Mouse (Mus musculus) erythroblast, embryonic 14.5 days (primary cell): ENCODE data around the gene Cemip2. TPM values are rescaled to one million over a fixed set of nuclear protein-coding genes. Genes with fewer than 3 reads are reported as not detected.

Experiments
- H3K27me3 ChIP-seq: 2 replicates; pipeline ENCODE4 v1.6.1; 2012; ENCODE audit warnings: inconsistent platforms; ENCODE audit not compliant: control insufficient read depth
- H3K36me3 ChIP-seq: 2 replicates; pipeline ENCODE4 v1.6.1; 2012; ENCODE audit warnings: mild to moderate bottlenecking, inconsistent platforms; ENCODE audit not compliant: control insufficient read depth
- H3K4me1 ChIP-seq: 2 replicates; pipeline ENCODE4 v1.6.1; 2012; ENCODE audit warnings: inconsistent platforms; ENCODE audit not compliant: control insufficient read depth
- H3K4me3 ChIP-seq: replicated peaks from 2 replicates; pipeline ENCODE3; 2012; ENCODE audit warnings: moderate library complexity, mild to moderate bottlenecking, inconsistent platforms
- H3K9me3 ChIP-seq: 2 replicates; pipeline ENCODE4 v1.6.1; 2012; ENCODE audit warnings: low read length, inconsistent platforms, mixed read lengths; ENCODE audit not compliant: control insufficient read depth
- GATA1 ChIP-seq: IDR thresholded peaks from 2 replicates; pipeline ENCODE4 v1.6.1; 2012; ENCODE audit warnings: low read length, inconsistent platforms, mixed read lengths
- TAL1 ChIP-seq: IDR thresholded peaks from 3 replicates; pipeline ENCODE4 v1.6.1; 2012; ENCODE audit warnings: low read length, inconsistent platforms, mixed read lengths
- polyA plus RNA-seq: library from polyadenylated mRNA; stranded (reverse); fragments of >175 nt; gene quantifications from 2 replicates; pipeline ENCODE4 v1.2.3, GENCODE M21; 2012

The Cemip2 gene
- polyA plus RNA-seq, 1 experiment: 0.04 TPM

DNA sequence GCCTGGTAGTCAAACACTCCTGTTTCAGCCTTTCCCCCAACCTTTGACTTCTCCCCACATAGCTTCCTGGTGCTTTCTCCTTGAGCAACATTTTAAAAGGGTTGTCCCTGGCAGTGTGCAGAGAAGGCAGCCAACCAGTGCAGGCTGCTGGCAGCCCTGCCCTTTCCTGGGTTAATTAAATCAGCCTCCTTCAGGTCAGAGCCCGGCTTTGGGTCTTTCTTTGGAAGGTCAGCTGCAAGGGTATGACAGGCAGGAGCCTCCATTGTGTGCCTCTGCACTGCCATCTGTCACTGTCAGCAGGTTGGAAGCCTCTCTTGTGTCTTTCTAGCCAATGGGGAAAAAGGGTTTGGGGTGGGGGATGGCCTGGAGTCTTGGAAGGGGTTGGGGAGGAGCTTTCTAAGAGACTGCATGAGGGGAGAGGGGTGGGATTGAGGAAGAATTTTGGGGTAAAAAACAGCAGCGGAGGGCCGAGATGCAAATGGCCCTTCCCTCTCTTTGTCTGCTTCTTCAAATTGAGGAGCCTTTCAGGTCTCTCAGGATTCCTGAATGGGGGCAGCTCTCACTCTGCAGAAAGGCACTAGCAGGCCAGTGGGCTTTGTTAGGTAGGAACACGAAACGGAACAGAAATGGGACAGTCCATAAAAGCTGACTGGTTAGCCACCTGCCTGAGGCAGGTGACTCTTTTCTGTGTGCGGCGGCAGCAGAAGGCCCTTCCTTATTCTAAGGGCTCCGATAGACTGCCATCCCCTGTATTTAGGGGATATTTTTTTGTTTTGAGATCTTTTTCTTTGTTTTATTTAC is 6.4 kb downstream of the Cemip2 start:
- H3K4me3 ChIP-seq: no peak overlapping the region
- peaks cover 16% of the 10 kb centered on the region for H3K4me1 ChIP-seq
- H3K27me3 ChIP-seq: peaks cover 1% of the 10 kb centered on the region
- H3K9me3 ChIP-seq: no peaks in the 10 kb centered on the region
- no peak for TF ChIP-seq TAL1
- no peak for TF ChIP-seq GATA1
- H3K36me3 ChIP-seq: no peaks in the 10 kb centered on the region

DNA sequence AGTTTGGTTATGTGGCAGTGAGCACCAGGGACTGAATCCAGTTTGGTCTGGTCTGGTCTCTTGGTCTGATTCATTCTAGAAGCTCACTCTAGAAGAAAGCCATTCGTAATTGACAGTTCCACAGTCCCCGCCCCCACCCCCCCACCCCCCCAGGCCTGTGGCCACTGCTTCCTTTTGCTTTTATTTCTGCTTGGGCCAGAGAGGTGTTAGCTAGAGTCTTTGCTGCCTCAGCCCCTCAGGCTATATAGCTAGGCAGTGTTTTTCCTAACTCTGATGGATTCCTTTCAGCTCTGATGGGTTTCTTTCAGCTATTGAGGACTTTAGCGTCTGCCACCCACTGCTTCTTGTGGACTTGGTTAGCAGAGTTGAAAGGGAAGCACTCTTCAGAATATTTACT is 7.0 kb downstream of the Cemip2 start:
- peaks cover 18% of the 10 kb centered on the region for H3K4me1 ChIP-seq
- no peak overlapping the region for H3K4me3 ChIP-seq
- TF ChIP-seq TAL1: no peak
- TF ChIP-seq GATA1: no peak
- no peaks in the 10 kb centered on the region for H3K27me3 ChIP-seq
- no peaks in the 10 kb centered on the region for H3K9me3 ChIP-seq
- H3K36me3 ChIP-seq: no peaks in the 10 kb centered on the region

DNA sequence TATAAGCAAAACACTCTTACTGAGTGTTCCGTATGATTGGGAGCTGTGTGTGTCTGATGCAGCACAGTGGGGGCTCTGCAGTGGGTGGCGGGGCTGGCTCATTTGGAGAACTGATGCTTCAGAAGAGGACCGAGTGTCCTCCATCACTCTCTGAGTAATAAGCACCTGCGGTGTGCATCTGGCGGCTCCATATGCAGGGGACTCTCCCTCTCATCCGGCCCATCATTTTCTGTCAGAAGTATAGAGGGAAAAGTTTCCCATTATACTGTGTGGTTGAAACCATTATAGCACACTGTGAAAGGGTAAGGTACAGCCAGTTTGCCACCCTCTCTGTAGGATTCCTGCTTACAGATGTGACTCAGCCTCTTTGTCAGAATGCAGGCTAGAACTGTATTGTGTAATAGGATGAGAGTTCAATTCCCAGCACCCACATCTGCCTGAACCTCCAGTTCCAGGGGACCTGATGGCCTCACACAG is 8.9 kb downstream of the Cemip2 start:
- Histone ChIP-seq H3K4me3 (no peak overlapping the region), H3K36me3 (no peaks in the 10 kb centered on the region), H3K9me3 (no peaks in the 10 kb centered on the region), H3K4me1 (peaks cover 11% of the 10 kb centered on the region), H3K27me3 (no peaks in the 10 kb centered on the region)
- no peak for TF ChIP-seq GATA1
- TF ChIP-seq TAL1: no peak

DNA sequence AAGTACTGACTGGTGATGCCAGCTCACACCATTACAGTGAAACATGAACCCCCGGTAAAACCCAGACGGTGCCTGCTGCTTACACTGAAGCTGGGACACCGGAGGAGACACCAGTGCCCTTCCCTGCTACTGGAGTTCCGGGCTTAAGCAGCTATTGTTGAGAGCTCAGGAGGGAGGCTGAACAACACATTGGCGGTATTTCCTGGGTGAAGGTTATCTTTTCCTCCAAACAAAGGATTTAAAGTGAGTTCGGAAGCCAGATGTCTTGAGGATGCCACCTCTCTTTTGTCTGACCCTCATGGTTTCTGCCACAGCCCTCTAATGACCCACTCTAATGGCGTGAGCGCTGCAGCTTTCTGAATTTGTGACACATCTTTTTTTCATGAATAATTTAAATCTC is 10.9 kb downstream of the Cemip2 start:
- H3K27me3 ChIP-seq: no peaks in the 10 kb centered on the region
- H3K36me3 ChIP-seq: peaks cover 11% of the 10 kb centered on the region
- no peaks in the 10 kb centered on the region for H3K9me3 ChIP-seq
- H3K4me3 ChIP-seq: no peak overlapping the region
- TF ChIP-seq TAL1: no peak
- TF ChIP-seq GATA1: no peak
- peaks cover 11% of the 10 kb centered on the region for H3K4me1 ChIP-seq

DNA sequence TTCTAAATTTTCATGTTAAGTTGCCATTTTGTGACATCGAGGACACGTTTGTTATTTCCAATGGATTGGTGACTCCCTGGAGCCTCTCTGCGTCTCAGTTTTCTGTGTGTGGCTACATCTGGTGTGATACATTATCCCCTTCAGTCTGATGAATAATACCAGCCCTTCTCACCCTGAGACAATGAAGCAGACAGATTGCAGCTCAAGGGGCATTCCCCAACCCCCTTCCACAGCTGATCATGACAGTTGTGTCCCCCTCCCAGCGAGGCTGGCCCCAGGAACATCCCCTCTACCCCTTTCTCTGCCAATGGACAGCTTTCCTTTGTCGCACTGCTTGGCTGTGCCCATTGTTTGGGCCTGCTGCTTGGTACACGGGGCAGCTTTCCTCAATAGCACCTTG is 11.5 kb downstream of the Cemip2 start:
- Histone ChIP-seq H3K9me3 (no peaks in the 10 kb centered on the region), H3K4me3 (no peak overlapping the region), H3K27me3 (no peaks in the 10 kb centered on the region), H3K4me1 (peaks cover 8% of the 10 kb centered on the region; the same call in 1 of the 2 replicates), H3K36me3 (peaks cover 13% of the 10 kb centered on the region)
- TF ChIP-seq GATA1: no peak
- TF ChIP-seq TAL1: no peak

DNA sequence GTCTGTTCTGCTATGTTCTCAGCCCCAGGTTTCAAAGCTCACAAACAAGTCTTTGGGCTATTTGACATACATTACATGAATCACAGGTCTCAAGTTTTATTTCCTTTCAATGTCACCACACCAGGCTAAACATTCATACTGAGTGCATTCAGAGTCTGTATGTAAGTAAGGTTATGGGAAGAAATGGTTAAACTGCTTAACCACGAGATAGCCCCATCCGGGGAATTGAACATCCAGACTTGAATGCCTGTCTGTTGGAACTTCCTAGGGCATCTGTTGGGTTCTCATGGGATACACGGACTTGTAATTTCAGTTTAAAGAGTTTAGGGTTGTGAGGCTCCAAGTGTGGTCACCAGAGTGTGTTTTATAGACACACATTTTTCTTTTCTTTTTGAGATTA is 13.2 kb downstream of the Cemip2 start:
- Histone ChIP-seq H3K27me3 (no peaks in the 10 kb centered on the region), H3K4me1 (peaks cover 6% of the 10 kb centered on the region; the same call in 1 of the 2 replicates), H3K4me3 (no peak overlapping the region), H3K36me3 (peaks cover 16% of the 10 kb centered on the region), H3K9me3 (no peaks in the 10 kb centered on the region)
- no peak for TF ChIP-seq TAL1
- no peak for TF ChIP-seq GATA1

DNA sequence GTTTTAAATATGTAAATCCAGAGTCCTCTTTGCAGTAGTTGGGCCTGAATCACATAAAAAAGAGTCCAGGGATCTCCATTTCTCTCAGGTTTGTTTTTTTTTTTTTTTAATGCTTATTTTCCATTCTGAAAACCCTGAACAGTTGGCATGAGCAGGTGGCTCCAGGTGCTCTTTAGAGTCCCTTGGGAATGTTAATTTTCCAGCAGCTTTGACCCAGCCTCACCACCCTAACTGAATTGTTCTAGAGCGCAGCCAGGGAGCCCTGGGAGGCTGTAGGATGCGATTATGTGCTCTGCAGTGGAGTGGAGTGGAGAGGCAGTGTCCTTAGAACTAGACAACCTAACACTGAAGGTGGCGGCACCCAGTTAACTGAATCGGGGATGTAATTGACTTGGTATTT is 13.7 kb downstream of the Cemip2 start:
- peaks cover 16% of the 10 kb centered on the region for H3K36me3 ChIP-seq
- no peaks in the 10 kb centered on the region for H3K27me3 ChIP-seq
- H3K9me3 ChIP-seq: no peaks in the 10 kb centered on the region

DNA sequence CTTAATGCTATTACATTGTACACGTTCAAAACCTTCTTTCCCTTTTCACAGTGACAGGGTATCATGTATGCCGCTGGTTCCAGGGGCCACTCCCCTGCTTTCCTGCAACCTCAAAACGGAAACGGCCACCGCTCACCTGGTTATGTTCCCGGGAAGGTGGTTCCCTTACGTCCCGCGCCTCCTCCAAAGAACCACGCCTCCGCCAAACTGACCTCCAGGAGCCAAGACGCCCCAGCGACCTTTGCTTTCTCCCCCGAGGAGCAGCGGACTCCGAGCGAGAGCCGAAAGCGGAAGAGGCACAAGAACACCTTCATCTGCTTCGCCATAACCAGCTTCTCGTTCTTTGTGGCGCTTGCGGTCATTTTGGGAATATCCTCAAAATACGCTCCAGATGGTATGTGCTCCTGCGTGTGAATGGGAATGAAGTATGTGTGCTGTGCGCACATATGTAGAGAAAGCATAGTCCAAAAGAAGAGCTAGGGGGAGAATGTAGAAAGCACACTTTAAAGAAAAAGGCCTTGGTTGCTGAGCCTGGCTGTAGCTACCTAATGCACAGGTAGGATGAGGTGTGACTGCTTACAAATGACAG is 14.5 kb downstream of the Cemip2 start:
- Histone ChIP-seq H3K4me1 (peaks cover 3% of the 10 kb centered on the region; the same call in 1 of the 2 replicates), H3K4me3 (no peak overlapping the region), H3K36me3 (peaks cover 22% of the 10 kb centered on the region), H3K27me3 (no peaks in the 10 kb centered on the region), H3K9me3 (no peaks in the 10 kb centered on the region)
- TF ChIP-seq TAL1: no peak
- TF ChIP-seq GATA1: no peak

More for the DNA sequence above, 13.7 kb downstream of the Cemip2 start:
- Histone ChIP-seq H3K4me1 (peaks cover 6% of the 10 kb centered on the region; the same call in 1 of the 2 replicates), H3K4me3 (no peak overlapping the region)
- TF ChIP-seq TAL1 (no peak), GATA1 (no peak)

DNA sequence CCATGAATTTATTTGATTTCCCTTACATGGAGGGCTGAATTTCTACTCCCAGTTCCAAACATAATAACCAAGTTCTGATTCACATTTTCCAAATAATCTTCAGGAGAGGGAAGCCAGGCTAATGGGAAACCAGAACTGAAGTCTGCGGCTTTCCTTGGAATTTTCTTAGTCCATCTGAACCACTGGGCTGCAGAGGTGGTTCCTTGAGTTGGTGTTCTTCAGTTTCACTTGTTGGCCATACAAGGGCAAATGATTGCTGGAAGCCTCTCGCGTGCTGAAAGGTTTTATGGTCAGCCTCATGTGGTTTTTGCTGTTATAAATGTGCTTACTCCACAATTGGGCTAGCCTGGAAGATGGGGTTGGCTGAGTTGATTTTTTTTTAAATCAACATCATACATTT is 16.4 kb downstream of the Cemip2 start:
- H3K4me3 ChIP-seq: no peak overlapping the region
- peaks cover 19% of the 10 kb centered on the region for H3K4me1 ChIP-seq
- TF ChIP-seq TAL1 (no peak), GATA1 (no peak)
- H3K27me3 ChIP-seq: no peaks in the 10 kb centered on the region
- peaks cover 31% of the 10 kb centered on the region for H3K36me3 ChIP-seq
- no peaks in the 10 kb centered on the region for H3K9me3 ChIP-seq
